Mouse (Mus musculus) ovary, postnatal 36 days (tissue): ENCODE measurements around the gene Camta1.

Source experiments
- DNase-seq: peaks from one replicate; pipeline ENCODE4 v3.0.0; 2022; ENCODE audit warnings: low spot score, mixed read lengths

Gene Camta1

DNA sequence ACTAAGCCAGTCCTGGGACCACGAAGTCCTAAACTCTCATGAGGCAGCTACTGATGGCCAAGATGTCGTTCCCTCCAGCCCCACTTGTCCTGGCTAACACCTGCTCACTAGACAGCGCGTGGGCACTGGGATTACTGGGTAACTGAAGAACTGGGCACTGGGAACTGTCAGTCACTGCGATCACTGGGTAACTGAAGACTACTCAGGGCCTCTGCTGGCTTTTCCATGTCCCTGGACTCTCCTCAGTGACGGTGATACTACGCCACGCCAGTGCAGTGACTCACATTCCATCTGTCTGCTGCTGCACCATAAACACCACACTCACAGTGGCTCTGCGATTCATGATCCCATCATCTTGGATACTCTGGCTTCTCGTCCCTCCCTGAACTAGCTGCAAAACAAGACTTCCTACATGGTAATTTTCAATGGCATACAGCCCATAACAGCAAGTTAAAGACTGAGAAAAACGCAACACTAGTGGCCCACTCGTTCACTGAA, 81.7 kb downstream of the Camta1 start:
- no peak for DNase-seq

DNA sequence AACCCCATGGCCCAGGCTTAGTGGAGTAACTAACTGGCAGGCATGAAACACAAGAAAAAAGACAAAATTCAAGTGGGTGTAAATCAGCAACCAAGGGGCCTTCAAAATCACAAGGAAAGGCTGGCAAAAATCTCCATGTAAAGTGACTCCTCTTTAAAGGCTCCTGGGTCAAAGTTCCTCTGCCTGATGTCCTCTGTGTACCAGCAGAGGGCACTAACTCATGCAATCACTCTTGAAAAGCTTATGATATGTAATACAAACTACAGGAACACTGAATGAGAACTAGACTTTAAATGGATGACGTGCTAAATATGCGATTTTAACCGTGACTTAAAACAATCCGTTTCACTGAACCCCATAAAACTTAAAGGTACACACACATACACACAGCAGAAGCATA, 83.2 kb downstream of the Camta1 start:
- no peak for DNase-seq

DNA sequence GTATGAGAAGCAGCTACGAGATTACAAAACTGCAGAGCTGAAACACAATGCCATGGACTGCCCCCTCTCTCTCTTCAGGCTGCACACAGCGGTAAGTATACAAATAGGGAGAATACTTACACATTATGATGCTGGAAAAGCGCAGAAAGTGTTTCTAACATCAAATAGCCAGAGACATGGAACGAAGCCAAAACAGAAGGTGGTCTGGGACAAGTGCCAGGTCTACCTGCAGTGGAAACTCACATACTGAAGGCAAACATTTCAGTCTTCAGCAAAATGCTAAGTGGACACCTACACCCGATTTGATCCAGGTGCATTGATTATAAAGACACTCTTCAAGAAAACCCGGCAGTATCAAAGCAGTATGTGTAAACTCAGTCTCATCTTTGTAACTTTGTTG, 84.2 kb downstream of the Camta1 start:
- DNase-seq: no peak

DNA sequence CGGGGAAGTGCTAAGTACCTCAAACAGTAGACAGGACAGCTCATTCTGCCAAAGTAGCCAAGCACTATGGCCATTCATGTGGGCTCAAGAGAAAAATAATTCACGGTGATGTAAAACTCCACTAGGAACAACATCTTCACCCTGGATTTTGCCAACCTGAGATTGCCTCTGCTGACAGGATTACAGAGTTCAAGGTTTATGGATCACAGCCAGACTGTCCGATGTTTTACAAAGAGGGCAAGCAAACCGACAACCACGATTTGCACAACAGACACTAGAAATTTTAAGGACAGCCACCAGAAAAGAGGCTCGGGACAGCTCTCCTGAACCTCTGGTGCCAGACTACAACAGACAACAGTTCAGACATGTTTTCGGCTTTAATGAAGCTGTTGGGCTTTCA, 86.2 kb downstream of the Camta1 start:
- no peak for DNase-seq

DNA sequence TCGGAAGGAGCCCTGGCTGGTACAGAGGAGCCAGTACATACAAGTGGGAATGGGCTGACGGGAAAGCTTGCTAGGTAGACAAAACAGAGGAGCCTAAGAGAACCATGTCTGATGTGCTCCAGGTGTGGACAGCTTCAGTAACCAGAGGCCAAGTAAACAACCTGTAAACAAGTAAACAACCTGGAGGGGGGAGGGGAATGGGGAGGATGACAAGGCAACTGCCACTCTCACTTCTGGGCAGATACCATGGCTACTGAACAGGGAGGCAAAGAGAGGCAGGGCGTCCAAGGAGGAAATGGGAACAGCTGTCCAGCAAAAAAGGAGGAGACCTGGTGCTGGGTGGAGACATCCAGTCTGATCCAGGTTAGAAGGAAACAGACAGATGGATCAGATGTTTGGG, 88.0 kb downstream of the Camta1 start:
- DNase-seq: no peak

DNA sequence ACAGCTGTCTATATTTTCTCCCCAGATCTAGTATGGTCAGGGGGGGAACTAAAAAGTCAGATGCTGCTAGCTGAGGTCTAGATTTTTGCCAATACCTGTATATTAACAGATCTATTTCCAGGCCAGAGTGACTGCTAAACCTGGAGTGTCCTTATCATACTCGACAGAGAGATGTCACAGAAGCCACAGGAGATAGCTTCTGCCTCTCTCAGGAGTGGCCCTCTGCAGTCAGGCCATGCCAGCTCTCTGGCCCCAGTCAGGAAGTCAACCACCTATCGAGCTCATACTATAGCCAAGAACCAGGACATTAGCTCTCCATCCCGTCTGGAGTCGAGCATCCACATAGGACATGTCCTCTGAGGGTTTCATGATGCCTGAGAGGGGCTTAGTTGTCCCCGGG, 88.7 kb downstream of the Camta1 start:
- DNase-seq: no peak

DNA sequence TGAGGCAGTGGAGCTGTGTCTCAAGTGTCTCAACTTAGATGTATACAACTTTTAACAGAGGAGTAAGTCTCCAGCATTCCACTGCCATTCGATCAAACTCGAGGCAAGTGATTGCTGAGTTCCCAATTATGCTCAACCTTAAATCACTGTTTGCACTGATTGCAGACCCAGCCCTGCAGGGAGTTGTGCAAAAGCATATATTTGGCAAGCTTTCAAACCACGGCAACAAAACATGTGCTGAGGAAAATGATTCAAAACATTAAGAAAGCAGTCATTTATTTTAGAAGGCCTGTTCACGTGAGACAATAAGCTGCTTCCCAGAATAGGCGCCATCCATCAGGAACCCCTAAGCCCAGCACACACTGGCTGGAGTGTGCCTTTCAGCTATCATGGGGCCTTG, 91.0 kb downstream of the Camta1 start:
- DNase-seq: no peak

DNA sequence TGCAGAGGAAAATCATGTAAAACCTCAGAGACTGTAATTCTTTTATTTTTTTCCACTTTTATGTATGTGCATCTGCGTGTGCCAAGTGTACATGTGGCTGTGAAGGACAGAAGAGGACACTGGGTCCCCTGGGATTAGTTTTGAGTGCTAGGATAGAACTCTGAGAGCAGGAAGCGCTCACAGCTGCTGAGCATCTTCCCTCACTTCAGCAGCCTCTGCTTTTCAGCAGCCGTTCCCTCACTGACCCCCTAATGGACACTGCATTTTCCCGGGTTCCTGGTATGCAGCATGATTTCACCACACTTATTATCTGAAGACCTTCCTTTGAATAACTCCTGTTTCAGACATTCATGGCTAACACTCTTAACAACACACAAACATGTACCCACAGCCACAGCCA, 93.9 kb downstream of the Camta1 start:
- DNase-seq: no peak

DNA sequence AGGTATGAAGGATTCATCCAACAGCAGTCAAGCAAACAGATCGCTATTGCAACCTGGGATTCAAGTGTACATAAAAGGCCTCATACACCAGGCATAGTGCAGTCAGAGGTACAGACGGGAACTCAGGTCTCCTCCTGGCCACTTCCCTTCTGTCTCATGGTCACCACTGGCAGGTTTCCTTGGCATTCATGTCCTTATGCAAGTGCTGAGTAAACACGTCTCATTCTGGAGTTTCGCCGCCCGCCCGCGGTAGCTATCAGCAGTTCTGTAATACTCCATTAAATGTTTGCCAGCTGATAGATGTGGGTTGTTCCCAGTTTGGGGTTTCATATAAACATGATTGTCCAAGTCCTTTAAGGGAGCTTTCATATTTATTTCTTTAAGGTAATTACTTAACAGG, 94.3 kb downstream of the Camta1 start:
- DNase-seq: no peak

DNA sequence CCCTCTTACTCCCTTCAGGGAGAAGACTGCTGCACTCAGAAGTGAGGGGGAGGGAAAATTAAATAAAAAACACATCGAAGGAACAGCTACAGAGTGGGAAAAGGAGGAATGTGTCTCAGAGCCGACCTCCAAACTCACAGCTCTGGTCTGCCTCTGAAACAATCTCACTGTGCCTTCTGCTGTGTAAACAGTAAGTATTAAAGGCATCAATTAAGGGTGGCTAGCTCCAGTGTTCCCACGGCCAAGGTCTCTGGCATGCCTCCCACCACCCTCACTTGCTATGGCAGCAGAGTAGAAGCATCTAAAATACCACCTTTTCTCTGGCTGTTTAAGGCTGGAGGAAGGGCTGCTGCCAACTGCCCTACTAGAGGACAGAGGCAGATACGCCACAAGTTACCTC, 96.3 kb downstream of the Camta1 start:
- peak; percentile 31 for DNase-seq

DNA sequence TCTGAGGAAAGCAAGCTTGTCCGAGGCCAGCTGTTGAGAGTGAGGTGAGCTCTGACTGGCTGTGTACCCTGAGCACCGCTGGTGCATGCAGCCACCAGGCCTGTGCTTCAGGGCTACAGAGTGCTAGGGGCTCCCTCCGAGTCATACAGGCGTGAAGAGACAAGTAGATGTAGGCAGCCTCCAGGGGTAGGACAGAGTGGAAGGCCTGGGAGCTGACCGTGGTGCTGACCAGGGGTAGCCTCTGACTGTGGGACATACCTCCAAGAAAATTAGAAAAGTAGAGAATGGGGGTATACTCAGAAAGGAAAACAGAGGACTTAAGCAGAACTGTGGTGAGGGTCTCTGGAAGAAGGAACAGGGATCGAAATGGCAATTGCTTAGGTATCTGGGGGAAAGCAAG, 97.7 kb downstream of the Camta1 start:
- peak; percentile 69 for DNase-seq

DNA sequence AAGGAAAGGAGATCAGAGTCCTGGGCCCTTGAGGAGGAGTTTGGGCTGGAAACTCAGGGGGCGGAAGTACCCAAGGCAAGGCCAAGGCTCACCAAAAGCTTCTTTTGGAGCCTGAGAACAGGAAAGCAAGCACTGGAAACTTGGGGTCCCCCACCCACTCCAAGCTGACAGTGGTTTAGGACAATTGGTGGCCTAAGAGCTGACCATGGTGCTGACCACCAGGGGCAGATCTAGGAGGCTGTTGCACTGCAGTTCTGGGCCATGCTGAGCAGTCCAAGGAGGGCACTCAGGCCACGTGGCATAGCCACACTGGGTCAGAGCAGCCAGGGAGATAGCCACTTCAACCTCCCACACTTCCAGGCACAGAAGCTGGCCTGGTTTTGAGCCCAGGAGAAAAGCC, 102.6 kb downstream of the Camta1 start:
- DNase-seq: no peak

DNA sequence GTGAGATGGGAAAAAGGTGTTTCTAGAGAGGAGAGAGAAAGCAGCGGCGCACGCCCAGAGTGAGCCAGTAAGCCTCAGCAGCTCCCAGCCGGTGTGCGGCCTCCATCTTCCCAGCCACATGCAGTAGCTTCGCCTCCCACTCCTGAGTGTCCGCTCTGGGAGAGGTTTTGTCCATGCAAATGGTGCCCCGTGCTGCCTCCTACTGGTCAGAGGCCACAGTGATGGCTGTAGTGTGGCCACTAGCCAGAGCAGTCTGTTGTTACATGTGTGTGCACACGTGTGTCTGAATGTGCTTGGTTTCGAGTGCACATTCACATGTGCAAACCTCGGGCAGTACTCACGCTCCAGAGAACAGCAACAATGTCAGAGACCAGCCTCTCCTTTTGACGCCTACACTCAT, 103.3 kb downstream of the Camta1 start:
- no peak for DNase-seq

DNA sequence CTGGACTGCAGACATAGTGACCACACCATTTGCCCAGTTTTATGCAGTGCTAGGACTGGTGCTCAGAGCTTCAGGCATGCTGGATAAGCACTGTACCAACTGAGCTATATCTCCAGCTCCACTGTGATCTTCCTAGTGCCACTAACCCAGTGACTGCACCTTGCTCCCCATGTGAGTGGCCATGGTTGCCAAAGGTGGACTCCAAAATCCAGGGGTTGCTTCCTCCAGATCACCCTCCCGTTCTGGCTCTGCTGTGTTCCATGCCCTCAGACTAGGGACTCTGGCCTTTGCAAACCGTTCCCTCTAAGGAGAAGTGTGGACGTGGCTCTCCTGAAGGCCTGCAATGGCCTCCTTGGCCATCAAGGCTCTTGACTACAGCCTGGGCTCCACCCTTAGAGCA, 104.4 kb downstream of the Camta1 start:
- no peak for DNase-seq

DNA sequence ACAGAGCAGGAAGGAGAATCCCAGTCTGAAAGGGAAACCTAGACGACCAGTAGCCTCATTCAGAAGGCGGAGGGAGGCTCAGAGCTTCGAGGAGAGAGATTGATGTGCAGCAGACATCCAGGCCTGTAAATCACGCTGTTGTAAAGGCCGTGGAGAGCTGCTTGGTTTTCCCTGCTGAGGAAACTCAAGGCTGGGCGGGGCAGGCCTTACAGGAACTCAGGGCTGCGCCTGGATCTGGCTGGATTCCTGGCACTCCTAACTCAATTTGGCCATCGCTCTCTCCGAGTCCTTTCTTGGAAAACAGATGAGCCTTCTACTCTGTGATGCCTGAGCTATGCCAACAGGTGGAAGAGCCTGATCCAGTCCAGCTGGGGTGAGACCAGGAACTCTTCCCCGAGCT, 105.3 kb downstream of the Camta1 start:
- peak; percentile 44 for DNase-seq

DNA sequence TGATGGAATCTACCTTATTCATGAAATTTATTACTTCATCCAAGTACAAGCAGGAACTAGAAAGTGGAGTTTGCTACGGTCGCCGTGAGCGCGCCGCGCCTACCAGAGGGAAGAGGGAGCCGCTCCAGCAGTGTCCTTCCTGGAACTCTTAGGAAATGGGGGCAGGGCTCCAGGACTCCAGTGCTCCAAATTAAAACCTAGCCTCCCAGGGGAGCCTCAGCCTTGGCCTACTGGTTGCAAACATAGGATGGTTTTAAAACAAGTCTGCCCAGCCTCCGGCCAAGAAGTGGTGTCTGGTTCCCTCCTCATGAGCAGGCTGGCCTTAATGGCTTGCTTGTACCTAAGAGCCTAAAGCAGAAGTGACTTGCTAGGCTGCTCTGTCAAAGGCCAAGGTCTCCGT, 108.4 kb downstream of the Camta1 start:
- DNase-seq: no peak

DNA sequence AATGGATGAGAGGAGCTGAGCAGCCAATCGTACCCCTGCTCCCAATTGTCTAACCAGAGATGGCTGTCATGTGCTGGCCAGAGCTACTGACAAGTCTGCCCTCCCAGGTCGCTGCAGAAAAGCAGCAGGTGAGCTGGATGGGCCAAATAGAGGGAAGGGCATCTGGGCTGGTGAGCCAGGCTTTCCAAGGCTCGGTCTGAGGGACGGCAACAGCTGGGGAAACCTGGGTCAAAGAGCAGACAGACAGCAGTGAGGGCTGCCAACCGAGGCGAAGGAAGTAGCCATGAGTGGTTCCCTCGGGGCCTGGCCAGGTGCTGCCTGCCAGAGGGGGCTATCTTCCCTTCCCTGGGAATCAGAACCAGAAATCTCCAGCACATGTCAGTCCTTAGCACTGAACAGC, 109.1 kb downstream of the Camta1 start:
- DNase-seq: no peak

DNA sequence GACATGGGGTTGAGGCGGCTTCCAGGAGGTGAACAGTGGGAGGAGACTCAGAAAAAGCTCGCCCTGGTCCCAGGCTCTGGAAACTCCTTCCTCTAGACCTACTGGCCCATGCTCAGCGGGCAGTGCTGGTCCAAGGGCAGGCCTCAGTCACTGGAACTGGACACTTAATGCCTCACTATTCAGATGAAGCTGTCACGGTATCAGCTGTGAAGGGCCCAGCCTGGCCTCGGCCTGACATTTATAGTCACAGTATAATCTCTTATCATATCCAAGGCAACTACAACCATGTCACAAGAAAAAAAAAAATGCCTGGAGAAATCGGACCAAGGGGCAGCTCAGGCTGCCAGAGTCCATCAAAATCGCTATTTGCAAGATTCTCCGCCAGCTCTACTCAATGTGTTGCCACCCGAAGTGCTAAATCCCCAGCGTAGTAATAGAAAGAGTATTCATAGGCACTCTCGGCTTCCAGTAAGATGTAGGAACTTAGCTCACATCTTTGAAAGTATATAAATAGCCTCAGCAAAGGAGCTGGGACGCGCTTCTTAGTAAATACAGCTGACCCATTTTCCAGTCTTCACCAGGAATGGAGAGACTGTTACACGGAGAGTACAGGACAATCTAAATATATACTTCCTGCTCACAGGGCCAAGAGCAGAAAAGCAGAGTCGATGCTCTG, 110.3 kb downstream of the Camta1 start:
- DNase-seq: no peak

DNA sequence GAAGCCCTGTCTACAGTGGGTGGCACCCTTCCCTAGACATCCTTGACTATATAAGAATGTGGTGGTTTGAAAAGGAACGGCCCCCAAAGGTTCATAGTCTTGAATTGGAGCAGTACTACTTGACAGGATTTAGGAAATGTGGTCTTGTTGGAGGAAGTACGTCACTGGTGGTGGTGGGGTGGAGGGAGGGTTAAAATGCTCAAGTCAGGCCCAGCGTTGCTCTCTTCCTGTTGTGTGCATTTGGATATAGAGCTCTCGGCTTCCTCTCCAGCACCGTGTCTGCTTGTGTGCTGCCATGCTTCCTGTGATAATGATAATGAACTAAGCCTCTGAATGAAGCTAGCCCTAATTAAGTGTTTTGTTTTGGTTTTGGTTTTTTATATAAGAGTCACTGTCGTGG, 114.0 kb downstream of the Camta1 start:
- no peak for DNase-seq

DNA sequence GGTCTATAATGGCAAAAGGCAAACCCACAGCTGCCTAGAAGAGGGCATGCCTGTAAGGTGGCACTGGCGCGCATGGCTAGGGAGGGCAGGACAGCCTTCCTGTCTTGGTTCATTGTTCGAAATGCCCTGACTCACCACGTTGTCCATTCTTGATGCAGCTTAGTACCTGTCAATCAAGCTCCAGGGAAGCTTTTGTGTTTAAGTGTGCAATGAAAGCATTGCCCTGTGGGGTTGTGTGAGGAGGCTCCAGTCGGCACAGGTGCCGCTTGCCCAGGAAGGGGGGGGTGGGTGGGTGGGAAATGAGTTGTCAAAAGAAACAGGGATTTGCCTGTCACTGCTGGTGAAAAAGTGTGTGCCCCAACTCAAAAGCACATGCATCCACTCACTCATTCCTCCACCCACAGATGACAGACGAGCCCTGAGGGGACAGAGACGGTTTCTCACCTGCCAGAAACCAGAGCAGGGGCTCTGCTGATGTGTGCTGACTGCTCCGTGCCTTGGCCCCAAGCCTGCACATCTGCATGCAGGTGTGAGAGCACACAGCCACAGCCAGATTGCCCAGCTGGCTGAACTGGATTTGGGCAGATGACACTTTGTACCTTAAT, 115.6 kb downstream of the Camta1 start:
- DNase-seq: no peak

DNA sequence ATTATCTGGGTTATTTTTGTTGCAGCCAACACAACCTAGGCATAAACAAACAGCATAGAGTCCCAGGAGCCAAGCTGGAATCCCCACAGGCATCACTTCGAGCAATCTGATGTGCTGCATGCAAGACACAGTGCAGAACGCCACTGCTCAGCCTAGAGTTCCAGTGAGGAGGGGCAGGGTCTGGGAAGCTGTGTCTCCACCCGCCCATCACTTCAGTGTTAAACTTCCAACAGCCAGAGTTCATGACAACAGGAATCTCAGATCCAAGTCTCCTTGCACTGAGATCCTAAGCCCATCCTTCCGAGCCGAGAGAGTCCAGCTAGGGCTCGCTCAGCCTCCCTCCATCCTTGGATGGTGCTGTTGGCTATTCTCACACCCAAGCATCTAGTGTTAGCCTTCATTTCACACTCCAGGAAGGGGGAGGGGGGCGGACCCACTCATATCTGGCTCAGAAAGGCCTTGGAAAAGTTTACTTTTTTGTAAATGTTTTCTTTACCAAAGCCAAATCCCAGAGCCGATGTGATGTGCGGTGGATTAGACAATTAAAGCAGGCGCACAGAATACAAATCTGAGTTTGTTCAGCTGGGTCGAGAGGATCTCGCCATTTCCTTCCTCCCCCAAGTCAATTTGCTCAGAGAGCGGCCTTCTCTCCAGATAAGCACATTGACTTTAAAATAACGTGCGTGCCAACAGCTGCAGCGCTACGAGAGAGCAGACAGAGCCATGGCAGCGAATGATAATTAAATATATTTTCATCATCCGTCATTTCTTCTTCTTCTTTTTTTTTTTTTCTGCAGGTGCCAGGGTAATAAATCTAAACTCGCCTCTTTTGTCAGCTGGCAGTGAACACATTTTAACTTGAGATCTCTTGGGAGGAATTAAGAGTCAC, 120.2 kb downstream of the Camta1 start:
- DNase-seq: peak; percentile 61

DNA sequence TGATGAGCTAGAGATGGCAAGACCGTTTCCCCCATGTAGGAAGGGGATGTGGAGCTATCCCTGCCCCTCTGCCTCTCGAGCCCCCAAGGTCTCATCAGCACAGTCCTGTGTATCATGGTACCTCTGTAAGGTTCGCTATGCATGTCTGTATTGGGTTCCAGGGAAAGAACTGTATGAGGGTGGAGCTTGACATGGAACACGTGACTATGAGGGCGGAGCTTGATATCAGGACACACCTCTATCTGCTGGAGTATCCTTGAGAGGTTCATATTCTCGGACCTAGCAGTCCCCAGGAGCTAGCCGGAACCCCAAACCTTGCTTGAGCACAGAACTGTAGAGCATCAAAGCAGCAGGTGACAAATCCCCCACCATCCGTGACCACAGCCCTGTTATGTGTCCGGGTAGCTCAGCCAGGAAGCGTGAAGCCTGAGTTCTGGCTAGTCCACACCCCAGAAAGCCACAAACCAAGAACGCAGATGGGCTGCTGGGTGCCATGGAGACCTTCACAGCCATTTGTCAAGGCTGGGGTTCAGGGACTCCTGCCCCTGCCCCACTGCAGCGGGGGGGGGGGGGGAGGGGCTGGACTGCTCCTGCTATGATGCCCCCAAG, 122.2 kb downstream of the Camta1 start:
- DNase-seq: no peak

DNA sequence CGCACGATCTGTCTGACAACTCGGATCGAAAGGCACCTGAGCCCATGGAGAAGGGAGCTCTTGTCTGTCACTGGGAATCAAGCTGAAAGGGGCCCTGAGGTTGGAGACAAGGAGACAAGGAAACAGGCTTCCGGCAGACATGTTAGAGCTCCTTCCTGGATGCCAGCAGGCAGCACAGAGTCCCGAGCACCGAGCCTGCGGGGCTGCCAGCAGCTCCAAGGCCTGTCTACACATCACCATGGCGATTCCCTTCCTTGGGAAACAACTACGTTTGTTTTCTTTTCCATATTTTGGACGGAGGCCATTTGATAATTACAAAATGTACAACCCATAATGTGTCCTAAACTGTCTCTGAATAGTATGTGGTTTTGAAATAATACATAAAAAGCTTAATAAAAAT, 122.8 kb downstream of the Camta1 start:
- no peak for DNase-seq
